Mouse (Mus musculus): ENCODE measurements around the gene Gm17660.

GRCm38 (mm10) chr5:104021597-104022378 is 55.6 kb downstream of the Gm17660 start, which contains the start of gene Hsd17b11:
- TF ChIP-seq CTCF (IDR thresholded peaks at IDR 0.05) (no peak), EP300 (IDR thresholded peaks at IDR 0.05) (peak; percentile 59; the same call in 1 of the 2 replicates)
